Mouse (Mus musculus) thymus, postnatal 4 days (tissue): ENCODE measurements around the gene Barhl1.

Source experiments
- DNase-seq: peaks from one replicate; pipeline ENCODE4 v3.0.0; 2021

Barhl1 gene

GRCm38 (mm10) chr2:28860678-28861423 lies 55.6 kb downstream of the Barhl1 start:
- no peak for DNase-seq

- DNase-seq: no peak
Observed at GRCm38 (mm10) chr2:28859303-28859702, 57.2 kb downstream of the Barhl1 start.
